Mouse (Mus musculus): ENCODE measurements around the gene Gm17509.

GRCm38 (mm10) chr13:117218092-117218491 lies 2.8 kb downstream of the Gm17509 start:
- TF ChIP-seq POLR2A (IDR thresholded peaks at IDR 0.05; ENCODE audit: borderline replicate concordance, extremely low read depth, insufficient read depth, insufficient read length, poor library complexity, severe bottlenecking) (no peak), CTCF (IDR thresholded peaks at IDR 0.05; ENCODE audit: borderline replicate concordance, extremely low read depth, insufficient read depth, insufficient read length) (no peak)

Measured in brain, embryonic 14.5 days (tissue).